Mouse (Mus musculus) forebrain, embryonic 12.5 days (tissue): Measurements from ENCODE around the gene Eif3f. TPM values are rescaled to one million over a fixed set of nuclear protein-coding genes. Genes with fewer than 3 reads are reported as not detected.

Experiments used
- ATAC-seq: fragments of 200-750 bp; cut with Nextera tagmentation; 2 replicates; pipeline ENCODE4 v1.8.0; 2017; ENCODE audit warnings: moderate TSS enrichment; ENCODE audit not compliant: low FRiP score
- H3K27ac ChIP-seq: fragments of 300-500 bp; sonication (generic); 2 replicates; pipeline ENCODE4 v1.5.1; 2016; ENCODE audit warnings: mild to moderate bottlenecking
- H3K27me3 ChIP-seq: fragments of 300-500 bp; sonication (generic); 2 replicates; pipeline ENCODE4 v1.6.1; 2016; ENCODE audit warnings: mild to moderate bottlenecking
- H3K36me3 ChIP-seq: fragments of 300-500 bp; sonication (generic); replicated peaks from 2 replicates; pipeline ENCODE4 v1.6.1; 2016; ENCODE audit warnings: mild to moderate bottlenecking
- H3K4me1 ChIP-seq: fragments of 300-500 bp; sonication (generic); 2 replicates; pipeline ENCODE4 v1.6.1; 2016
- H3K4me2 ChIP-seq: fragments of 300-500 bp; sonication (generic); 2 replicates; pipeline ENCODE4 v1.6.1; 2016; ENCODE audit warnings: mild to moderate bottlenecking, moderate library complexity
- H3K4me3 ChIP-seq: fragments of 300-500 bp; sonication (generic); replicated peaks from 2 replicates; pipeline ENCODE4 v1.5.1; 2016; ENCODE audit warnings: mild to moderate bottlenecking
- H3K9ac ChIP-seq: fragments of 300-500 bp; sonication (generic); 2 replicates; pipeline ENCODE4 v1.6.1; 2016; ENCODE audit warnings: mild to moderate bottlenecking
- H3K9me3 ChIP-seq: fragments of 300-500 bp; sonication (generic); 2 replicates; pipeline ENCODE4 v1.6.1; 2016
- WGBS: fragments of 180-500 bp; shearing (Covaris S2); methylation state at CpG from one replicate; pipeline ENCODE4 v1.1.7; 2016; 5-methylcytosine and 5-hydroxymethylcytosine counted together
- polyA plus RNA-seq: library from polyadenylated mRNA; unstranded; fragments of >200 nt; fragmentation: Nextera tagmentation; extraction: Ambion mirVana; gene quantifications from 2 replicates; pipeline ENCODE4 v1.2.1, GENCODE M21; 2016

Eif3f gene
- polyA plus RNA-seq: 78.1 and 79.0 TPM in 2 replicates

- Histone ChIP-seq H3K27ac (peak within 1 kb of the TSS; percentile 84), H3K9ac (peak within 1 kb of the TSS; percentile 95), H3K36me3 (peaks cover 29% of the 10 kb centered on the region), H3K4me2 (peak within 1 kb of the TSS; percentile 84), H3K27me3 (0 out of 2 replicates have a peak, but pooled peaks cover 4% of the 10 kb centered on the region), H3K4me3 (peak within 1 kb of the TSS; percentile 98), H3K4me1 (peaks cover 16% of the 10 kb centered on the region), H3K9me3 (no peaks in the 10 kb centered on the region)
- ATAC-seq: peak; percentile 98
- WGBS: 3% methylated on average over 50 of the region's 50 CpGs
Observed at GRCm38 (mm10) chr7:108933794-108934731, at the start of gene Eif3f. Eif3f (plus strand) TSS chr7:108934417.

DNA sequence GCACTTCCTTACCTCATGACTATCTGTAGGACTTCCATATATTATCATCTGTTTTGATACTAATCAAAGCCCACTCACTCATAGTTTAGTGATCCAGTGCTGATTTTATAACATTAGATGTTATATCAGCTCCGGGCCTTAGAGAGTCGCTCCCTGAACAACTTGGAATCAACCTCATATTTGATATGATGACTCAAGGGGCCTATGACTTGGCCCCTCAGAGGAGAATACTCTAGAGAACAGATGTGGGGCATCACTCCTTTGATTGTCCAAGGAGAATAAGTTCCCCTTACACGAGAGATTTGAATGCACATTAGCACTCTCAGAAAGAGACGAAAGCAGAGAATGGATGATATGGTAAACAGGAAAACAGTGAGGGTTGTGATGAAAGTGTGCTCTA lies 49.3 kb upstream of the Eif3f start, which contains the start of gene Olfr518:
Olfr518 (minus strand) TSS at position 101 of the 400 bp plus-strand sequence.
- Histone ChIP-seq H3K4me1 (no peaks in the 10 kb centered on the region), H3K9me3 (no peaks in the 10 kb centered on the region), H3K9ac (no peak within 1 kb of the TSS), H3K27me3 (no peaks in the 10 kb centered on the region), H3K36me3 (no peaks in the 10 kb centered on the region), H3K27ac (no peak within 1 kb of the TSS), H3K4me2 (no peak within 1 kb of the TSS), H3K4me3 (no peak within 1 kb of the TSS)
- ATAC-seq: no peak
- 81% methylated on average over 4 of the region's 4 CpGs for WGBS

DNA sequence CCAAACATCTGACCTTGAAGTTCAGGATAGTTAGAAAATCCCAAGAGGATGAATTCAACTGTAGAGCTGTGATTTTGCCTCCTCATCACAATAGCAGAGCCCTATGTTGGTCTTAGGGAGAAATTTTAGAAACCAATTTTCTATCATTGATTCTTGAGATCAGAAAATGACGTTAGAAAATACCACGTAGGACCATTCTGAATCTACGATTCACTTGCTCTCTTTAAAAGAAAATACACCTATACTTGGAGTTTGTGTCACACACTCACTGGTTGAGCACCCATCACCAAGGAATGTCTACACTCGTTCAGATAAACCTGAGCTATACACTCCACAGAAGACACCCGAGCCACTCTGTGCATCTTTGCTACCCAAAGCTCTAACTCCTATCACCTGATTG lies 39.9 kb upstream of the Eif3f start, which contains the start of gene Olfr519:
Olfr519 (minus strand) TSS at position 101 of the 400 bp plus-strand sequence.
- Histone ChIP-seq H3K4me1 (no peaks in the 10 kb centered on the region), H3K27me3 (no peaks in the 10 kb centered on the region), H3K27ac (no peak within 1 kb of the TSS), H3K36me3 (no peaks in the 10 kb centered on the region), H3K9me3 (no peaks in the 10 kb centered on the region), H3K9ac (no peak within 1 kb of the TSS), H3K4me3 (no peak within 1 kb of the TSS), H3K4me2 (no peak within 1 kb of the TSS)
- WGBS: 84% methylated on average over 5 of the region's 5 CpGs
- ATAC-seq: no peak

GRCm38 (mm10) chr7:108903969-108904368 lies 30.2 kb upstream of the Eif3f start:
- Histone ChIP-seq H3K9ac (no peak overlapping the region), H3K4me2 (no peak overlapping the region), H3K9me3 (no peaks in the 10 kb centered on the region), H3K27me3 (no peaks in the 10 kb centered on the region), H3K4me3 (no peak overlapping the region), H3K4me1 (no peaks in the 10 kb centered on the region), H3K27ac (no peak overlapping the region), H3K36me3 (no peaks in the 10 kb centered on the region)
- 79% methylated on average over 2 of the region's 2 CpGs for WGBS
- ATAC-seq: no peak

DNA sequence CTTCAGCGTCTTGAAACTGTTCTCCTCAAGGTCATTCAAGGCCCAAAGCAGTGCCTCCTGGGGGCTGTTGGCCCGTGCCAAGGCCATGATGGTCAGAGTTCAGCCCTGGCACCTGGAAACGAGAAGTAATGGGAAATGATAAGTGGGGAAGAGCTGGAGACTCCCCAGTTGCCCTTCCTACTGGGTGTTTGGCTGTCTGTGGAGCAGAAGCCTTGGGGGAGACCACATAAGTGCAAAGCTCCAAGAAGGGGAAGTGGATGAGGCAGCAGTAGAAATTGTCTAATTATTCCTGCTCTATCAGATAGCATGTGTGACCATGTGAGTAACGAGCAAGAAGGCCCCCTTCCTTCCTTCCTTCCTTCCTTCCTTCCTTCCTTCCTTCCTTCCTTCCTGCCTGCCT lies 7.2 kb upstream of the Eif3f start:
- no peak for ATAC-seq
- H3K4me3 ChIP-seq: no peak overlapping the region
- 0 out of 2 replicates have a peak, but pooled peaks cover 7% of the 10 kb centered on the region for H3K27me3 ChIP-seq
- H3K4me1 ChIP-seq: no peaks in the 10 kb centered on the region
- H3K4me2 ChIP-seq: no peak overlapping the region
- 66% methylated on average over 4 of the region's 4 CpGs for WGBS
- no peak overlapping the region for H3K27ac ChIP-seq
- no peak overlapping the region for H3K9ac ChIP-seq
- no peaks in the 10 kb centered on the region for H3K9me3 ChIP-seq
- H3K36me3 ChIP-seq: no peaks in the 10 kb centered on the region

DNA sequence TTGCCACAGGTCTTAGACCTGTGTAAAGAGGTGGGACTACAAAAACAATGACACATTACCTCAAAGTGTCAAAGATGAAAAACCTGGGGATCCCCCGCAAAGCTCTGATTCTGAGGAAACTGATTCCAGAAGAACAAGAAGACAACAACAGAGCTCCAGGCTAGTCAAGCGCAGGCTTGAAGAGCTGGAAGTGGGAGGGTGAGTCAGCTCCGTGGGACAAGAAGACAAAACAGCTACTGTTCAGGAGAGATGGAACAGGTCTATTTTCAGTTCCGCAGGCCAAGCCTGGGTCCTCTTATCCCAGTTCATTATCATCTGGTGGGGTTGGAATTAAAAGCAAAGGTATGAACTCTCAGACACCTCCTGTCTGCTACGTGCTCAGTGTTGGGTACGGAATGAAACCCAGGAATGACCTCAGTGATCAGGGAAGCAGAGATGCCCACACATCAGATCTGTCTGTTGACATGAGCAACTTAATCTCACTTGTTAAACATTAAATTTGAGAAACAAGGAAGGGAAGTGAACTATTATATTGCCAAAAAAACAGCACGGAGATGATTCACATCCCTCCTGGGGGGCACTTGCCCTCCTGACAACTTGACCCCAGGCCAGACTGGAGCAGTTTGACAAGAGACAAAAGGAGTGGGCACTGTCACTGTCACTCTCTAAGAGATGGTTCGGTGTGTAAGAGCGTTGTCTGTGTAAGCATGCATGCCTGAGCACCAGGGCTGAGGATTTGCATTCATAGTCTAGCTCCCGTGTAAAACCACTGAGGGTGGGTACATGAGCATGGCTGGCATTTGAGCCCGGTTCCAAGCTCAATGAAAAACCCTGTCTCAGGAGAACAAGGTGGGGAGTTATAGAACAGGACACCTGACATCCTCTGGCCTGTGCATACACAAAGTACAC lies 5.7 kb upstream of the Eif3f start:
- no peak for ATAC-seq
- Histone ChIP-seq H3K36me3 (no peaks in the 10 kb centered on the region), H3K9me3 (no peaks in the 10 kb centered on the region), H3K4me1 (no peaks in the 10 kb centered on the region), H3K4me3 (no peak overlapping the region), H3K4me2 (no peak overlapping the region), H3K9ac (no peak overlapping the region), H3K27me3 (0 out of 2 replicates have a peak, but pooled peaks cover 7% of the 10 kb centered on the region), H3K27ac (no peak overlapping the region)
- 84% methylated on average over 11 of the region's 11 CpGs for WGBS

- Histone ChIP-seq H3K4me2 (no peak within 1 kb of the TSS), H3K36me3 (no peaks in the 10 kb centered on the region), H3K4me3 (no peak within 1 kb of the TSS), H3K9ac (no peak within 1 kb of the TSS), H3K4me1 (peaks cover 1% of the 10 kb centered on the region), H3K27ac (no peak within 1 kb of the TSS), H3K27me3 (0 out of 2 replicates have a peak, but pooled peaks cover 7% of the 10 kb centered on the region), H3K9me3 (no peaks in the 10 kb centered on the region)
- WGBS: 84% methylated on average over 6 of the region's 6 CpGs
- no peak for ATAC-seq
Observed at GRCm38 (mm10) chr7:108929726-108930393, 4.4 kb upstream of the Eif3f start, which contains the start of gene Nlrp10. Nlrp10 (minus strand) TSS chr7:108930178.

GRCm38 (mm10) chr7:108934836-108935235 lies 619 bp downstream of the Eif3f start:
- ATAC-seq: no peak
- no peak overlapping the region for H3K27ac ChIP-seq

GRCm38 (mm10) chr7:108935411-108935810 lies 1.2 kb downstream of the Eif3f start:
- Histone ChIP-seq H3K27ac (no peak overlapping the region), H3K4me2 (peak overlapping the region; percentile 84), H3K4me3 (peak overlapping the region; percentile 98), H3K9ac (peak overlapping the region; percentile 95), H3K36me3 (peaks cover 43% of the 10 kb centered on the region), H3K27me3 (0 out of 2 replicates have a peak, but pooled peaks cover 4% of the 10 kb centered on the region), H3K9me3 (no peaks in the 10 kb centered on the region), H3K4me1 (peaks cover 16% of the 10 kb centered on the region)
- ATAC-seq: no peak
- 91% methylated on average over 7 of the region's 7 CpGs for WGBS

More at GRCm38 (mm10) chr7:108934836-108935235, 619 bp downstream of the Eif3f start:
- peak overlapping the region; percentile 84 for H3K4me2 ChIP-seq
- H3K36me3 ChIP-seq: peaks cover 37% of the 10 kb centered on the region
- peak overlapping the region; percentile 95 for H3K9ac ChIP-seq
- 0 out of 2 replicates have a peak, but pooled peaks cover 4% of the 10 kb centered on the region for H3K27me3 ChIP-seq
- H3K9me3 ChIP-seq: no peaks in the 10 kb centered on the region
- peak overlapping the region; percentile 98 for H3K4me3 ChIP-seq
- 5% methylated on average over 8 of the region's 8 CpGs for WGBS
- peaks cover 16% of the 10 kb centered on the region for H3K4me1 ChIP-seq

DNA sequence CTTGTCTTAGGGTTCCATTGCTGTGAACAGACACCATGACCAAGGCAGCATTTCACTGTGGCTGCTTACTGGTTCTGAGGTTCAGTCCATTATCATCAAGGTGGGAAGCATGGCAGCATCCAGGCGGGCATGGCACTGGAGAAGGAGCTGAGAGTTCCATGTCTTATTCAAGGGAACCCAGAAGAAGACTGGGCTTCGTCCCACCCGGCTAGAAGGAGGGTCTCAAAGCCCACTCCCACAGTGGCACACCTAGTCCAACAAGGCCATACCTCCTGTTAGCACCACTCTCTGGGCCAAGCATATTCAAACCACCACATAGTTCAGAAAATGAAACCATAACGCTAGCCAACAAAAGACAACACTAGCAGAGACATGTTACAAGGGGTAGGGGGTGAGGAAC lies 2.4 kb downstream of the Eif3f start:
- Histone ChIP-seq H3K9me3 (no peaks in the 10 kb centered on the region), H3K36me3 (peaks cover 54% of the 10 kb centered on the region), H3K27ac (no peak overlapping the region), H3K4me2 (0 out of 2 replicates have a peak overlapping the region, but pooled peaks have one; percentile 84), H3K9ac (no peak overlapping the region), H3K27me3 (no peaks in the 10 kb centered on the region), H3K4me3 (no peak overlapping the region), H3K4me1 (peaks cover 16% of the 10 kb centered on the region)
- WGBS: 95% methylated on average over 4 of the region's 4 CpGs
- ATAC-seq: no peak

- Histone ChIP-seq H3K9ac (no peak overlapping the region), H3K4me2 (no peak overlapping the region), H3K4me3 (no peak overlapping the region), H3K36me3 (peaks cover 80% of the 10 kb centered on the region), H3K4me1 (no peaks in the 10 kb centered on the region; the same call in 1 of the 2 replicates), H3K9me3 (no peaks in the 10 kb centered on the region), H3K27me3 (no peaks in the 10 kb centered on the region), H3K27ac (no peak overlapping the region)
- WGBS: 94% methylated on average over 9 of the region's 9 CpGs
- ATAC-seq: no peak
Observed at GRCm38 (mm10) chr7:108941466-108941865, 7.2 kb downstream of the Eif3f start.
